Mouse (Mus musculus) embryonic facial prominence, embryonic 12.5 days (tissue): ENCODE data around the gene Polh. TPM values are rescaled to one million over a fixed set of nuclear protein-coding genes. Genes with fewer than 3 reads are reported as not detected.

Source experiments
- ATAC-seq: fragments of 200-750 bp; cut with Nextera tagmentation; 2 replicates; pipeline ENCODE4 v1.8.0; 2017; ENCODE audit not compliant: insufficient number of reproducible peaks, insufficient read depth, low FRiP score, low TSS enrichment
- H3K27ac ChIP-seq: fragments of 300-500 bp; sonication (generic); 2 replicates; pipeline ENCODE4 v1.5.1; 2016; ENCODE audit warnings: mild to moderate bottlenecking
- H3K27me3 ChIP-seq: fragments of 300-500 bp; sonication (generic); 2 replicates; pipeline ENCODE4 v1.6.1; 2016; ENCODE audit warnings: mild to moderate bottlenecking, moderate library complexity
- H3K36me3 ChIP-seq: fragments of 300-500 bp; sonication (generic); 2 replicates; pipeline ENCODE4 v1.6.1; 2016; ENCODE audit warnings: mild to moderate bottlenecking
- H3K4me1 ChIP-seq: fragments of 300-500 bp; sonication (generic); 2 replicates; pipeline ENCODE4 v1.6.1; 2016
- H3K4me2 ChIP-seq: fragments of 300-500 bp; sonication (generic); replicated peaks from 2 replicates; pipeline ENCODE4 v1.6.1; 2016; ENCODE audit warnings: mild to moderate bottlenecking, moderate library complexity
- H3K4me3 ChIP-seq: fragments of 300-500 bp; sonication (generic); 2 replicates; pipeline ENCODE4 v1.5.1; 2016; ENCODE audit warnings: mild to moderate bottlenecking
- H3K9ac ChIP-seq: fragments of 300-500 bp; sonication (generic); 2 replicates; pipeline ENCODE4 v1.6.1; 2016; ENCODE audit warnings: mild to moderate bottlenecking, moderate library complexity
- H3K9me3 ChIP-seq: fragments of 300-500 bp; sonication (generic); 2 replicates; pipeline ENCODE4 v1.6.1; 2016; ENCODE audit warnings: mild to moderate bottlenecking, moderate library complexity
- WGBS: fragments of 180-500 bp; shearing (Covaris S2); methylation state at CpG from one replicate; pipeline ENCODE4 v1.1.7; 2016; 5-methylcytosine and 5-hydroxymethylcytosine counted together
- polyA plus RNA-seq: library from polyadenylated mRNA; unstranded; fragments of >200 nt; fragmentation: Nextera tagmentation; extraction: Ambion mirVana; gene quantifications from 2 replicates; pipeline ENCODE4 v1.2.1, GENCODE M21; 2016

Gene Polh
- polyA plus RNA-seq, 1 experiment from 2014 or later = 16.6 TPM

GRCm38 (mm10) chr17:46156680-46157079, 45.8 kb downstream of the Polh start:
- H3K4me1 ChIP-seq = peaks cover 15% of the 10 kb centered on the region; the same call in 1 of the 2 replicates
- H3K27me3 ChIP-seq = no peaks in the 10 kb centered on the region
- ATAC-seq = no peak
- no peak overlapping the region for H3K9ac ChIP-seq
- no peak overlapping the region for H3K4me3 ChIP-seq
- no peaks in the 10 kb centered on the region for H3K36me3 ChIP-seq
- WGBS = 82% methylated on average over 5 of the region's 5 CpGs
- H3K4me2 ChIP-seq = no peak overlapping the region
- no peaks in the 10 kb centered on the region for H3K9me3 ChIP-seq
- no peak overlapping the region for H3K27ac ChIP-seq

GRCm38 (mm10) chr17:46154336-46154735, 48.1 kb downstream of the Polh start:
- 92% methylated on average over 3 of the region's 3 CpGs for WGBS

GRCm38 (mm10) chr17:46152847-46153782, 49.3 kb downstream of the Polh start, which contains the start of gene Mad2l1bp:
TSS of gene Mad2l1bp (minus strand) at chr17:46153553.
- H3K4me2 ChIP-seq = peak within 1 kb of the TSS; percentile 95
- ATAC-seq = peak; percentile 76
- 4% methylated on average over 33 of the region's 33 CpGs for WGBS

More at GRCm38 (mm10) chr17:46154336-46154735, 48.1 kb downstream of the Polh start:
- no peak for ATAC-seq
- H3K27ac ChIP-seq = no peak overlapping the region
- no peaks in the 10 kb centered on the region for H3K9me3 ChIP-seq
- no peak overlapping the region for H3K4me3 ChIP-seq
- H3K4me1 ChIP-seq = peaks cover 8% of the 10 kb centered on the region; the same call in 1 of the 2 replicates
- H3K4me2 ChIP-seq = no peak overlapping the region
- H3K9ac ChIP-seq = no peak overlapping the region
- H3K27me3 ChIP-seq = no peaks in the 10 kb centered on the region
- H3K36me3 ChIP-seq = peaks cover 4% of the 10 kb centered on the region; the same call in 1 of the 2 replicates

GRCm38 (mm10) chr17:46143578-46144423, 58.6 kb downstream of the Polh start, which contains the start of gene Rsph9:
TSS of gene Rsph9 (minus strand) at chr17:46144216.
- H3K4me1 ChIP-seq = peaks cover 14% of the 10 kb centered on the region
- peak within 1 kb of the TSS; percentile 85 for H3K4me2 ChIP-seq
- H3K27ac ChIP-seq = peak within 1 kb of the TSS; percentile 50; the same call in 1 of the 2 replicates
- peak within 1 kb of the TSS; percentile 19 for H3K9ac ChIP-seq
- peaks cover 23% of the 10 kb centered on the region for H3K36me3 ChIP-seq
- 5% methylated on average over 37 of the region's 37 CpGs for WGBS
- no peaks in the 10 kb centered on the region for H3K27me3 ChIP-seq
- ATAC-seq = peak; percentile 95
- H3K4me3 ChIP-seq = peak within 1 kb of the TSS; percentile 54
- H3K9me3 ChIP-seq = no peaks in the 10 kb centered on the region

More at GRCm38 (mm10) chr17:46152847-46153782, 49.3 kb downstream of the Polh start, which contains the start of gene Mad2l1bp:
- Histone ChIP-seq H3K36me3 (peaks cover 16% of the 10 kb centered on the region), H3K9me3 (no peaks in the 10 kb centered on the region), H3K4me1 (peaks cover 8% of the 10 kb centered on the region; the same call in 1 of the 2 replicates), H3K27ac (peak within 1 kb of the TSS; percentile 69), H3K4me3 (peak within 1 kb of the TSS; percentile 64), H3K9ac (peak within 1 kb of the TSS; percentile 73), H3K27me3 (no peaks in the 10 kb centered on the region)

GRCm38 (mm10) chr17:46139872-46140271, 62.6 kb downstream of the Polh start:
- no peak overlapping the region for H3K27ac ChIP-seq
- no peak overlapping the region for H3K4me3 ChIP-seq
- WGBS = 88% methylated on average over 3 of the region's 3 CpGs
- H3K27me3 ChIP-seq = no peaks in the 10 kb centered on the region
- no peaks in the 10 kb centered on the region for H3K36me3 ChIP-seq
- peaks cover 14% of the 10 kb centered on the region for H3K4me1 ChIP-seq
- no peak overlapping the region for H3K9ac ChIP-seq
- no peak overlapping the region for H3K4me2 ChIP-seq
- ATAC-seq = no peak
- H3K9me3 ChIP-seq = no peaks in the 10 kb centered on the region

GRCm38 (mm10) chr17:46138563-46139236, 63.7 kb downstream of the Polh start:
- Histone ChIP-seq H3K4me3 (no peak overlapping the region), H3K27ac (no peak overlapping the region), H3K4me1 (peaks cover 9% of the 10 kb centered on the region; the same call in 1 of the 2 replicates), H3K4me2 (no peak overlapping the region), H3K27me3 (no peaks in the 10 kb centered on the region), H3K9me3 (no peaks in the 10 kb centered on the region), H3K36me3 (no peaks in the 10 kb centered on the region), H3K9ac (no peak overlapping the region)
- ATAC-seq = no peak
- WGBS = 77% methylated on average over 8 of the region's 8 CpGs

GRCm38 (mm10) chr17:46132862-46133261, 69.6 kb downstream of the Polh start:
- no peak overlapping the region for H3K4me3 ChIP-seq
- 69% methylated on average over 8 of the region's 8 CpGs for WGBS

GRCm38 (mm10) chr17:46132058-46132718, 70.3 kb downstream of the Polh start:
- Histone ChIP-seq H3K27ac (no peak overlapping the region), H3K4me2 (no peak overlapping the region), H3K27me3 (no peaks in the 10 kb centered on the region), H3K9ac (no peak overlapping the region), H3K4me1 (no peaks in the 10 kb centered on the region), H3K9me3 (no peaks in the 10 kb centered on the region), H3K4me3 (no peak overlapping the region), H3K36me3 (peaks cover 31% of the 10 kb centered on the region)
- no peak for ATAC-seq
- WGBS = 12% methylated on average over 12 of the region's 12 CpGs

More at GRCm38 (mm10) chr17:46132862-46133261, 69.6 kb downstream of the Polh start:
- H3K36me3 ChIP-seq = peaks cover 24% of the 10 kb centered on the region
- no peaks in the 10 kb centered on the region for H3K9me3 ChIP-seq
- no peak for ATAC-seq
- no peak overlapping the region for H3K4me2 ChIP-seq
- H3K9ac ChIP-seq = no peak overlapping the region
- H3K27ac ChIP-seq = no peak overlapping the region
- H3K27me3 ChIP-seq = no peaks in the 10 kb centered on the region
- no peaks in the 10 kb centered on the region for H3K4me1 ChIP-seq

- Histone ChIP-seq H3K36me3 (peaks cover 53% of the 10 kb centered on the region), H3K9me3 (no peaks in the 10 kb centered on the region), H3K4me3 (no peak overlapping the region), H3K4me2 (no peak overlapping the region), H3K27ac (no peak overlapping the region), H3K27me3 (no peaks in the 10 kb centered on the region), H3K4me1 (no peaks in the 10 kb centered on the region), H3K9ac (no peak overlapping the region)
- WGBS = 84% methylated on average over 13 of the region's 13 CpGs
- ATAC-seq = no peak
Observed at GRCm38 (mm10) chr17:46129741-46130498, 72.5 kb downstream of the Polh start.

- WGBS = 73% methylated on average over 6 of the region's 6 CpGs
- ATAC-seq = no peak
- Histone ChIP-seq H3K36me3 (peaks cover 73% of the 10 kb centered on the region), H3K9me3 (no peaks in the 10 kb centered on the region), H3K4me1 (no peaks in the 10 kb centered on the region), H3K4me3 (no peak overlapping the region), H3K27me3 (no peaks in the 10 kb centered on the region), H3K27ac (no peak overlapping the region), H3K9ac (no peak overlapping the region), H3K4me2 (no peak overlapping the region)
Observed at GRCm38 (mm10) chr17:46127814-46128493, 74.5 kb downstream of the Polh start.
